Mouse (Mus musculus): ENCODE measurements around the gene Rab6b. TPM values are rescaled to one million over a fixed set of nuclear protein-coding genes. Genes with fewer than 3 reads are reported as not detected.

Rab6b gene
- polyA plus RNA-seq, 1 experiment from 2014 or later = 110 TPM

DNA sequence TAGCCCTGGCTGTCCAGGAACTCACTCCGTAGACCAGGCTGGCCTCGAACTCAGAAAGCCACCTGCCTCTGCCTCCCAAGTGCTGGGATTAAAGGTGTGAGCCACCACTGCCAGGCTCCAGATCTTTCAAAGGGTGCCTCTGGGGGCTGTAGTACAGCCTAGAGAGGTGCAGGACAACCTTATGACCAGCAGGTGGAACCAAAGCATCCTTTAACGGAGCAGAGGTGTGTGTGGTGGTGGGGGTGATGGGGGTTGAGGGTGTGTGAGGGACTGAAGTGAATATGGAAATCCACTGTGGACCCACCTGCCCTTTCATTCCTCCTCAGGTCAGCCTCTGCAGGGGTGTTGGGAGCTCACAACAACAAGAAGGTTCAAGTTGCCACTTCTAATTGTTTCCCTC lies 113.9 kb downstream of the Rab6b start:
- Histone ChIP-seq H3K27me3 (replicated peaks) (no peaks in the 10 kb centered on the region), H3K9ac (no peak overlapping the region), H3K36me3 (replicated peaks) (no peaks in the 10 kb centered on the region), H3K4me2 (no peak overlapping the region), H3K9me3 (no peaks in the 10 kb centered on the region), H3K4me3 (no peak overlapping the region), H3K4me1 (peaks cover 5% of the 10 kb centered on the region; the same call in 1 of the 2 replicates), H3K27ac (no peak overlapping the region)
- 71% methylated on average over 3 of the region's 3 CpGs for WGBS
- no peak for ATAC-seq (replicated peaks)

DNA sequence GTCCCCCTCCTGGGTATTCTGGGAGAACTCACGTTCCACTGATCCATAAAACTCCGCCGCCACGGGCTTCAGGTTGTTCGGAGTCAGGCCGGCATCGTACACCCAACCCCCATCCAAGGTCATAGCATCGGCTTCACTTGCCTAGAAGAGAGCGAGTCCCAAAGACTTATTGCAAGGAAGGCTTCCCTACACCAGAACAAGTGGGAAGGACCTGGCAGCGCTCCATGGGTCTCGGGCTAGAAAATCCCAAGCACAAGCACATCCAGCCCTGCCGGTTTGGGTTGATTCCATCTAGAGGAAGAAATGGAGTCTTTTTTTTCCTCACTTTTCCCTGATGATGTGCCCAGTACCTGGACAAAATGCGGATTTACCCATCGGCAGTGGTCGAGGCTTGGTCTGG lies 115.2 kb downstream of the Rab6b start:
- 93% methylated on average over 15 of the region's 15 CpGs for WGBS

DNA sequence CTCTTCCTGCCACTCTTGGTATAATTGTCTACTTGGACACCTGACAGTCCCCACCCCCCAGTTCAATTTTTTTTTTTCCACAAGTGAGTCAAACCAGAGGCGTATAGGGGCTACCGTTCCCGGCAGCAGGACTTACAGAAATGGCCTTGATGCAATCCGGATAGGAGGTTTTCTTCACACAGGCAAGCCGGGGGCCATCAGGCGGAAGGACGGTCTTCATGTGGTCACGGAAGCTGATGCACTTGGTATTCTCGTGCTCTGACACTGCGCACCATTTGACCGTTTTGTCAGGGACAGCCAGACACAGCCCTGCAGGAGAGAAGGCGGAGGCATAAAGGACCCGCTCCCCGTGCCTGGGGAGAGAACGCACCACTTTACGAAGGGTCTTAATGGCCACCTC lies 116.2 kb downstream of the Rab6b start:
- peaks cover 8% of the 10 kb centered on the region; the same call in 1 of the 2 replicates for H3K4me1 ChIP-seq
- H3K27me3 ChIP-seq (replicated peaks) = no peaks in the 10 kb centered on the region
- no peak overlapping the region for H3K4me3 ChIP-seq
- H3K27ac ChIP-seq = no peak overlapping the region
- H3K36me3 ChIP-seq (replicated peaks) = no peaks in the 10 kb centered on the region
- H3K9me3 ChIP-seq = no peaks in the 10 kb centered on the region
- H3K9ac ChIP-seq = no peak overlapping the region
- no peak for ATAC-seq (replicated peaks)
- H3K4me2 ChIP-seq = no peak overlapping the region
- WGBS = 91% methylated on average over 16 of the region's 16 CpGs

More for the DNA sequence above, 115.2 kb downstream of the Rab6b start:
- H3K36me3 ChIP-seq (replicated peaks) = no peaks in the 10 kb centered on the region
- no peaks in the 10 kb centered on the region for H3K9me3 ChIP-seq
- H3K27me3 ChIP-seq (replicated peaks) = no peaks in the 10 kb centered on the region
- no peak overlapping the region for H3K4me2 ChIP-seq
- H3K9ac ChIP-seq = no peak overlapping the region
- ATAC-seq (replicated peaks) = no peak
- peaks cover 8% of the 10 kb centered on the region; the same call in 1 of the 2 replicates for H3K4me1 ChIP-seq
- H3K27ac ChIP-seq = no peak overlapping the region
- H3K4me3 ChIP-seq = no peak overlapping the region

DNA sequence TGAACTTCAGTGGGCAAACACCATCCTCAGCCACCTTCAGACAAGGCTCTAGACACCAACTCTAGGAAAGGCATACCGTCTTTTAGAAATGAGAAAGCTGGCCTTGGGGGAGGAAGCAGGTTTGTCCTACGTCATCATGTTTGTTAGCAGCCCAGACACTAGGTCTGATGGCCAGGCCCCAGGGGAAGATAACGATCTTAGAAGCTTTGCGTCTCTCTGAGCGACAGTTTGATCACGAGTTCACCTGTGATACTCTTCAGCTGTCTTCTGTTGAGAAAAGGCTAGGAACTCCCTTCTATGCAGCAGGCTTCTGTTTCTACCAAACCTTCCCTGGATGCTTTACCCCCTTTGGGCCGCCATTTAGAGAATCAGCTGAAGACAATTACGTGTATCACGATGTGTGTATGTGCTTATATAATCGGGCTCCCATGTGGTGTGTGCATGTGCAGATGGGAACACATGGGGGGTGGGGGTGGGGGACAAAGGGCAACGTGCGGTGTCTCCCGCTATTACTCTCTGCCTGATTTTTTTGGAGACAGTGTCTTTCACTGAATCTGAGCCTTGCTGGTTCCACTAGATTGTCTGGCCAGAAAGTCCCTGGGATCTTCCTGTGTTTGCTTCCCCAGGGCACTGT lies 116.9 kb downstream of the Rab6b start:
- ATAC-seq (replicated peaks) = no peak
- no peaks in the 10 kb centered on the region for H3K36me3 ChIP-seq (replicated peaks)
- no peak overlapping the region for H3K4me3 ChIP-seq
- H3K4me1 ChIP-seq = peaks cover 8% of the 10 kb centered on the region; the same call in 1 of the 2 replicates
- no peak overlapping the region for H3K4me2 ChIP-seq
- WGBS = 84% methylated on average over 13 of the region's 13 CpGs
- H3K27me3 ChIP-seq (replicated peaks) = no peaks in the 10 kb centered on the region
- no peak overlapping the region for H3K27ac ChIP-seq
- no peak overlapping the region for H3K9ac ChIP-seq
- H3K9me3 ChIP-seq = no peaks in the 10 kb centered on the region

DNA sequence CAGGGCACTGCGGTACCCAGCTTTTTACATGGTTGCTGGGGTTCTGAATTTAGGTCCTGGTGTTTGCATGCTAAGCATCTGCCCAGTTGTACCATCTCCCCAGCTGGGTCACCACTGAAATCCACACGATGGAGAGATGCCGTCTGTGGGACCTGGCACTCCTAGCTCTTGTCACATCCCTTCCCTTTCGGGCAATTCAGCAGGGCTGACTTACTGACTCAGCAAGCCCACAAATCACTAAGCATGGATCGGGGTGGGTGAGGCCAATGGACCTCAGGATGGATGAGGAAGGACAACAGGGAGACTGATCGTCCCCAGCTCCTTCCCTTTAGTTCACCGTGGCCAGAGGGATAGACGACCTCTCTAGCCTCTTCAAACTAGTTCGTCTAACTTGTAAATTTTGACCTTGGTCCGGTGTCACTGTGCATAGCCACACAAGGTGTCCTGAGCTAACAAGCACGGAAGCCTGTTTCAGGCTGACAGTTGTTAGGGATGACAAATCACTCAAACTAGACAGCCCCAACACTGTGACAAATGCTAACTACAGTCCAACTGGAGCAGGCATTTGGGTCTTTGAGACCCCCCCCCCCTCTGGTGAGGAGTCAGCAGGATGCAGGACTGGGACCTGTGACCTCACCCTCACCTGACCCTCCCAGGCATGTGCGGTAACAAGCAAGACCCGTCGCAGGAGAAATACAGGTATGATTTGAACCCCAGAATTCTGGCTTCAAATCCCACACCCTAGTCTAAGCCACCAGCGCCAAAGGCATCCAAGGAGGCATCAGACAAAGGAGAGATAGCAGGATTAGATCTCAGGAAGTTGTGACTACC lies 117.7 kb downstream of the Rab6b start:
- Histone ChIP-seq H3K9me3 (no peaks in the 10 kb centered on the region), H3K36me3 (replicated peaks) (no peaks in the 10 kb centered on the region), H3K27ac (no peak overlapping the region), H3K27me3 (replicated peaks) (no peaks in the 10 kb centered on the region), H3K4me1 (peaks cover 8% of the 10 kb centered on the region; the same call in 1 of the 2 replicates), H3K9ac (no peak overlapping the region), H3K4me2 (peak overlapping the region; percentile 38; the same call in 1 of the 2 replicates), H3K4me3 (no peak overlapping the region)
- ATAC-seq (replicated peaks) = no peak
- WGBS = 91% methylated on average over 15 of the region's 15 CpGs

DNA sequence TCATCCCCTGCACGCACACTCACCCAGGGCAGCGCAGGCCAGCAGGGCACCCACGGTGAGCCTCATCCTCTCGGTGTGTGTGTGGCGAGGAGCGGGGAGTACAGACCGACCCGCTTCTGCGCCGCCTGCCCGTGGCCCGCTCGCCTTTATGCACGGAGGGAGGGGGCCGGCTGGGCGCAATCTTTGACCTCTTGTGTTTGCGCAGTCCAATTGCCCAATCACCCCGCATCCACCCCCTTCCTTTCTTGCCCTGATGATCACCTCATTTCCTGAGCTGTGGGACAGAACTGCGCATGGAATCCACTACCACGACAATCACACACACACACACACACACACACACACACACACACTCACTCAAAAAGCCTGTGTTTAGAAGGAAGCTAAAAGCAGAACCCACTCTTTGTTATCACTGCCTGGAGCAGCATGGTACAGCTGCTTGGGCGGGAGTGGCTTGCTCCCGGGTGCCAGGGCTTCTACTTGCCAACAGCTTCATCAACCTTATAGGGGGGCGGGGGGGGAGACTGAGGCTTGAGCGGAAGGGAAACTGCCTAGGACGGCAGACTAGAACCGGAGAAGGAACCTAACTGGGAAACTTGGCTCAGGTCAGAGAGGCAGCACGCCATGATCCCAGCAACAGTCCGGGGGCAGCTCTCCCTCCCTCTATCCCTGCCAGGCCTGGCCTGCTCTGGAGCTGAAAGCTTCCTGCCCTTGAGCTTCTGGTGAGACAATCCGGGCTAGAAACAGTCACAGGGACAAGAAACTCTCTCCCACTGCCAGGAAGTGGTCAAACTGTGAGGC lies 118.8 kb downstream of the Rab6b start, which contains the start of the genes Gm20425 and Trf:
TSS of gene Gm20425 (minus strand) at position 157 of the 801 bp plus-strand sequence.
TSS of gene Trf (minus strand) at position 294 of the 801 bp plus-strand sequence.
- H3K4me2 ChIP-seq = peak within 1 kb of the TSS; percentile 38
- peaks cover 8% of the 10 kb centered on the region; the same call in 1 of the 2 replicates for H3K4me1 ChIP-seq
- peak within 1 kb of the TSS; percentile 25; the same call in 1 of the 2 replicates for H3K9ac ChIP-seq
- WGBS = 48% methylated on average over 29 of the region's 29 CpGs
- H3K36me3 ChIP-seq (replicated peaks) = no peaks in the 10 kb centered on the region
- H3K27ac ChIP-seq = peak within 1 kb of the TSS; percentile 63; the same call in 1 of the 2 replicates
- ATAC-seq (replicated peaks) = peak; percentile 62
- no peak within 1 kb of the TSS for H3K4me3 ChIP-seq
- H3K27me3 ChIP-seq (replicated peaks) = no peaks in the 10 kb centered on the region
- H3K9me3 ChIP-seq = no peaks in the 10 kb centered on the region

DNA sequence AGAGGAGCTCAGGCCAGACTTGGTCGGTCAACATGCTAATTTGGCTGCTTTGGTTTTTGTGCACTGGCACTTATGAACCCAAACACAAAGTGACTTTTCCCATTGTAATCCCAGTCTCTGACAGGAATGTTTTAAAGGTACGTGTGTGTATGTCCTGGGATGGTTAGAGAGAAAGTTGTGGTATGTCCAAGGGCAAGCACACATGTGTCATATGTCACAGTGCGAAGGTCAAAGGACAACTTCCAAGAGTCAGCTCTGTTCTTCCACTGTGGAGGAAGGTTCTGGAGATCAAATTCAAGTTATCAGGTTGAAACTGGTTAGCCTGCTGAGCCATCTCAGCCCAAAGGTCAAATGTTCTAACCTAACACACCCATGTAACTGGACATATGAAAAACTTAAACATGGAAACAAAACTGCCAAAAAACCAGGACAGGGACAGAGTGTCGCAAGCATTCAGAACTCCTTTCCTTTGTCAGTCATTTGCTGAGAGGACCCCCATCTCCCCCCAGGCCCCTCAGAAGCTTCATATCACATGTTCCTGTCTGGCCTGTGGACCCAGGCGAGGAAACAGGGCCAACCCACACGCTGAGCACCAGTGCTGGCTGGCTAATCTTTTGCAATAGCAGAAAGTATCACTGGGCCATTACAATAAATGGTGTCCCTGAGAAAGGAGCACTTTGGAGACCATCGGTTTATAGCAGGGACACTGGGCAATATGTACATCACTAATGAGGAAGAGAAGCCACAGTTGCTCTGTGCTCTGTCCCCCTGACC lies 120.8 kb downstream of the Rab6b start:
- no peak overlapping the region for H3K4me2 ChIP-seq

DNA sequence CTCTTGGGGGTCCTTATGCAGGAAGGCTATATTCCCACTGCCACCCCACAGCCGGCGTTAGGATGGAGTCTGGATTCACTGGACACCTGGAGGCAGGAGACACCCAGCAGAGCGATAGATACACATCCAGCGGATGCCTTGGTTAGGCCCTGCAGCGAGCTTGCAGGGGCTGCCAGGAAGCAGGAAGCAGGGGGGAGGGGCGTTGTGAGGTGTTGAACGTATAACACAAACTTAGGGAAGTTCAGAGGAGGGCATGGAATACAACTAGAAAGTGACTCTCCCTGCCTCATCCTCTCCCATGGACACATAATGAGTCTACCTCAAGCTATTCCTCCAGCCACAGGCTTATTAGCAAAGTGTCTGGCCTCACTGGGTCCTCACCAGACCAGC lies 121.4 kb downstream of the Rab6b start:
- no peak overlapping the region for H3K4me2 ChIP-seq
- no peak overlapping the region for H3K27ac ChIP-seq
- H3K9me3 ChIP-seq = no peaks in the 10 kb centered on the region
- H3K27me3 ChIP-seq (replicated peaks) = no peaks in the 10 kb centered on the region
- ATAC-seq (replicated peaks) = no peak
- peaks cover 8% of the 10 kb centered on the region; the same call in 1 of the 2 replicates for H3K4me1 ChIP-seq
- no peak overlapping the region for H3K9ac ChIP-seq
- no peak overlapping the region for H3K4me3 ChIP-seq
- 75% methylated on average over 7 of the region's 7 CpGs for WGBS
- no peaks in the 10 kb centered on the region for H3K36me3 ChIP-seq (replicated peaks)

More for the DNA sequence above, 120.8 kb downstream of the Rab6b start:
- 87% methylated on average over 7 of the region's 7 CpGs for WGBS
- no peaks in the 10 kb centered on the region for H3K36me3 ChIP-seq (replicated peaks)
- peaks cover 8% of the 10 kb centered on the region; the same call in 1 of the 2 replicates for H3K4me1 ChIP-seq
- H3K27ac ChIP-seq = no peak overlapping the region
- H3K9me3 ChIP-seq = no peaks in the 10 kb centered on the region
- H3K9ac ChIP-seq = no peak overlapping the region
- no peak for ATAC-seq (replicated peaks)
- no peak overlapping the region for H3K4me3 ChIP-seq
- no peaks in the 10 kb centered on the region for H3K27me3 ChIP-seq (replicated peaks)

DNA sequence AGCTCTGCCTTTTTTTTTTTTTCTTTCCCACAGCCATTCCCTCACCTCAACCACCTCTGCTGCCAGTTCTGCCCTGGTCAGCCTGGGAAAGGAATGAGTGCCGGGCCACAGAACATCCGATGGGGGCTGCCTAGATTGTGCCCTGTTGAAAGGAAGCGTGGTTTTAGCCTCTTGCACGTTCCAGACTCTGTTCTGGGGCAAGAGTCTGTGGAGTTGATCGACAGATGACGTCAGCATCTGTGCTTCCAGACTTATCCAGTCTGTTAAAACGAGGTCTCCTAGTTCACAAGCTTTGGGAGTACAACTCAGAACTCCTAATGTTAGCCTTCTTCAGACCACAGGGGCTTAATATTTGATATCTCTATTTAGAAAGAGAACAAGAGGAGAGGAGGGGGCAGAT lies 122.5 kb downstream of the Rab6b start:
- 79% methylated on average over 7 of the region's 7 CpGs for WGBS
- H3K4me1 ChIP-seq = peaks cover 8% of the 10 kb centered on the region; the same call in 1 of the 2 replicates
- H3K36me3 ChIP-seq (replicated peaks) = no peaks in the 10 kb centered on the region
- H3K27me3 ChIP-seq (replicated peaks) = no peaks in the 10 kb centered on the region
- no peaks in the 10 kb centered on the region for H3K9me3 ChIP-seq
- H3K27ac ChIP-seq = no peak overlapping the region
- no peak overlapping the region for H3K4me3 ChIP-seq
- H3K9ac ChIP-seq = no peak overlapping the region
- ATAC-seq (replicated peaks) = no peak
- H3K4me2 ChIP-seq = no peak overlapping the region

DNA sequence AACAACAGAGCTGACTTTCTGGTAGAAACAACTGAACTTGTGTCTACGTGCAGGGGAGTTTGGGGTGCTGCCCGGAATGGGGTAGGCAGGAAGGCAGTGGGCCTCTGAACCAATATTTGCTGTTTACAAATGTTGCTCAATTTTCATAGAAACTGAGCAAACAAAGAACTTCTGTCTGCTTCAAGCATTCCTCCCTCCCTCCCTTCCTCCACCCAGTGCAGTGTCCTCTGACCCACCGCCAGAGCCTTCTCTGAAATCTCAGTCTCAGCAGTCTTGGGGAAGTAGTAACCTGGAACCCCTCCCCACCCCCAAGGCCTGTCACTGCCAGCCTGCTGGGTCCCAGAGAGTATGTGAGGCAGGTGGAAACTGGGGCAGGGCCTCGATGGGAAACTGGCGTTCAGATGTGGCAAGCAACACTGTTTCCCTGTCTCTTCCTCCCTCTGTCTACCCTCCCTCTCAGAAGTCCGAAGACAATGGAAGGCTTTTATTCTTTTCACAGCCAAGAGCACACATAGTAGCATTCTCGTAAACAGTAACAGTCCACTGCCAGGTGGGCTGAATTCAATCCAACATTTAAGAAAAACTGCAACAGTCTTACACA lies 123.1 kb downstream of the Rab6b start:
- Histone ChIP-seq H3K4me2 (no peak overlapping the region), H3K27me3 (replicated peaks) (no peaks in the 10 kb centered on the region), H3K9ac (no peak overlapping the region), H3K4me1 (peaks cover 8% of the 10 kb centered on the region; the same call in 1 of the 2 replicates), H3K36me3 (replicated peaks) (no peaks in the 10 kb centered on the region), H3K4me3 (no peak overlapping the region), H3K27ac (no peak overlapping the region), H3K9me3 (no peaks in the 10 kb centered on the region)
- WGBS = 56% methylated on average over 7 of the region's 7 CpGs
- no peak for ATAC-seq (replicated peaks)
